Mouse (Mus musculus) cerebellum, adult 11-12 months (tissue): ENCODE measurements around the gene Dyx1c1.

Experiments used
- DNase-seq: peaks from one replicate; pipeline ENCODE4 v3.0.0; 2022

Gene Dyx1c1

DNA sequence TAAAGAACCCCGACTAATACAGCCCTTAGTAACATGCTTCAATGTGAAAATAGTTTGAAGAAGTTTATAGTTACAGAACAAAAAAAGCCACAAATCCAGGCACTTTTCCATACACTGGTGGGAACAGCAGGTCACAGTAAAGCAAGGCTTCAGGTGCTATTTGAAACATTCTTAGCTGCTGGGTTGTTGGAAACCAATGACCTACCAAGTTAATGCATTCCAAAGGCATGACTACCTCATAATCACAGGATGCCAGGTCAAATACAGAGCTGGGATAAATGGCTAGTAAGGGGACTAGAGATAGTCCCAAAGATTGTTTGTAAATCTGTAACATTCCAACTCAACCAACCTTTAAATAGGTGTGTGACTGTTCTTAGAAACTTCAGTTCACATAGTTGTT lies 16.7 kb downstream of the Dyx1c1 start:
- no peak for DNase-seq

DNA sequence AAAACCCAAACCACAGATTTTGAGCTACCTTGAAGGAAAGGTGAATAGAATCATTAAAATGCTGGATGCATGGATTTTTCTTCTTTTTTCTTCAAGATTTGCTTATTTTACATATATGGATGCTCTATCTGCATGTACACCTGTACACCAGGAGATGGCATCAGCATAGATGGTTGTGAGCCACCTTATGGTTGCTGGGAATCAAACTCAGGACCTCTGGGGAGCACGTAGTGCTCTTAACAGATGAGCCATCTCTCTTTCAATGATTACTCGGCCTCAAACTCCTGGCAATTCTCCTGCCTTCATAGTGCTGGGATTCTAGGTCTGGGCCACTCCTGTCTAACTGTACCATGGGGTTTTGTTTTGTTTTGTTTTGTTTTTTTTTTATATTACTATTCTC lies 24.5 kb downstream of the Dyx1c1 start:
- no peak for DNase-seq

DNA sequence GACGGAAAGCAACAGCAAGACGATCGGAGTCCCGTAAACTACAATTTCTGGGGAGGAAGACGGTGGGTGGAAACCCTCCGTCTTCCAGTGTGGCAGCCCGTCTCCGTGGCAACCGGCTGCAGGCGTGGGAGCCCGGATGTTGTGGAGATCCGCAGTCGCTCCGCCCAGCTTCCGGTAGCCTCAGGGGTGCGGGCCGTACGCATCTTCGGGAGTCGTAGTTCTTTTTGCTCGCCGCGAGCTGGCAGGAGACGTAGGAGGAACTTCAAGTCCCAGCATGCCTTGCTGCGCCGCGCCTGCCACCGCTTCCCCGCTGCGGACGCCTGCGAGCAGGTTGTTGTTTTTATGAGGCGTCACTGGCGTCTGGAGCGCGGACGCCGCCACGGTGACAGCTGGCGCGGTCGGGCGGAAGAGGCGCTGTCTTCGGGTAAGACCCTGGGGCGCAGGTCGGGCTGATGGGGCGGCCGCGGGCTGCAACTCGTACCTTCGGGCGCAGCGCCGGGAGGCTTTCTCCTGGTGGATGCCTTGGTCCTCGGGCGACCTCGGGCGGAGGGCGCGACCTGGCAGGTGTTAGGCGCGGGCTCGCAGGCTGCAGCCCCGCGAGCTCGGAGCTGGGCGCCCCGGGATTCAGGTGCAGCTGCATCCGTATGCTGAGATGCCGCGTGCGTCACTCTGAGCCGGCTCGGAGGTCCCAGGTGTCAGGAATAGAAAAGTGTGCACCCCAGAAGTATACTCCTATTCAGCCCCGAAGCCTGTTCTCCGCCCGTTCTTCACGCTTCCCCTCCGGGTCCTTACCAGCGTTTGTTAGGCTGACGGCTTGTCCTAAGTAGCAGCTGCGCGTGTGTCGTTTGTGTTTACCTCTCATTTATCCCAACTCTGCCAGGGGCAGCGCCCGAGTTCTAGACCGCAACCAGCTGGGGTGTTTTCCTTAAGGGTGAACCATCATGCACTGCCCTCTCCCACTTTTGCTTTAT lies 26.9 kb downstream of the Dyx1c1 start, which contains the start of the genes Ccpg1os and Ccpg1:
Ccpg1os (minus strand) TSS at position 133 of the 971 bp plus-strand sequence.
Ccpg1 (plus strand) TSS at position 180 of the 971 bp plus-strand sequence.
- DNase-seq = peak; percentile 98

DNA sequence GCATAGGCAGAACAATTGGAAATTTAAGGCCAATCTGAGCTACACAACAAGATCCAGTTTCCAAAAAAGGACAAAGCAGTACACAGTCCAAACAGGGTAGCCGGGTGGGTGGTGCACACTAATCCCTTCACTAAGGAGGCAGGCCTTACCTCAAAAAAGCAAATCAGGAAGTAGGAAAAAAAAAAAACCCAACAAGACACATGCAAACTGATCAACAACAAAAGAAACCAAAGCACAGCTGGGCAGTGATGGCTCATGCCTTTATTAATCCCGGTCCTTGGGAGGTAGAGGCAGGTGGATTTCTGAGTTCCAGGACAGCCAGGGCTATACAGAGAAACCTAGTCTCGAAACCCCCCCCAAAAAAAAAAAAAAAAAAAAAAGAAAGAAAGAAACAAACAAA lies 29.1 kb downstream of the Dyx1c1 start:
- DNase-seq = no peak

DNA sequence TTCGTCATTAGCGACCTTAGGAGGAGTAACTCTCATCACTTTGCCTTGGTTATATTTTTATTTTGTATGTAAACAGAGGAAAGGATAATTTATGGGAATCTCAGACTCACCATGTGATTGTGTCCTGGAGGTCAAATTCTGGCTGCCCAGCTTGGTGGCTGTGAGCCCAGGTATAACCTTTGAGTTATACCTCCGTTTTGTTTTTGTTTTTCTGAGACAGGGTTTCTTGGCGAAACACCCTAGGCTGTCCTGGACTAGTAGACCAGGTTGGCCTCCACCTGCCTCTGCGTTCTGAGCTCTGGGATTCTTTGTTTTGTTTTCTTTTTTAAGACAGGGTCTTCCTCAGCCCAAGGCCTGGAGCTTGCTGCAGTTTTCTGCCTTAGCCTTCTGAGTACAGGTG lies 30.1 kb downstream of the Dyx1c1 start:
- no peak for DNase-seq

DNA sequence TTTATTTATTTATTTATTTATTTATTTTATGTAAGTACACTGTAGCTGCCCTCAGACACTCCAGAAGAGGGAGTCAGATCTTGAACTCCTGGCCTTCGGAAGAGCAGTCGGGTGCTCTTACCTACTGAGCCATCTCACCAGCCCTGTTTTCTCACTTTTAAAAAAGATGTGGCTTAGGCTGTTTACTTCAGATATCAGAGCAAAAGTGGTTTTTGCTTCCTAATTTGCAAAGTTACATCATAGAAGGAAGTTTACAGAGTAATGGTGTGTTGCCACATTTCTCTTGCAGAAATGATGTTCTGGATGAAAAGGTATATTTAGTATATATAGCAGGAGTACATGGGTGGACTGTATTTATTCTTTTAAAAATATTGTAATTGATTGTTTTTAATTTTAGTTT lies 32.8 kb downstream of the Dyx1c1 start:
- DNase-seq = no peak

DNA sequence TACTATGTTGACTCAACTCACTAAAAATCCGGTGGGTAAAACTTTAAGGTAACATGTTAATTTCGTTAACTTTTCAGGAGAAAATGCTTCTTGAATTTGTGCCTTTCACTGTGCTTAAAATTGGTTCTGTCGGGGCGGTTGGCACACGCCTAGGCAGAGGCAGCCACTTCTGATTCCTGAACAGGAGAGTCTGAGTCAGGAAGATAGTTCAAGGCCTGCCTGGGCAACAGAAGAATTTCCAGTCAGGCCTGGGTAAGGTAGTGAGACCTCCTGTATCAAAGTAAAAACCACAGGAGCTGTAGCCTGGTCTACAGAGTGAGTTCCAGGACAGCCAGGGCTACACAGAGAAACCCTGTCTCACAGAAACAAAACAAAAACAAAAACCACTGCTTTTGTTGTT lies 34.0 kb downstream of the Dyx1c1 start:
- DNase-seq = no peak

DNA sequence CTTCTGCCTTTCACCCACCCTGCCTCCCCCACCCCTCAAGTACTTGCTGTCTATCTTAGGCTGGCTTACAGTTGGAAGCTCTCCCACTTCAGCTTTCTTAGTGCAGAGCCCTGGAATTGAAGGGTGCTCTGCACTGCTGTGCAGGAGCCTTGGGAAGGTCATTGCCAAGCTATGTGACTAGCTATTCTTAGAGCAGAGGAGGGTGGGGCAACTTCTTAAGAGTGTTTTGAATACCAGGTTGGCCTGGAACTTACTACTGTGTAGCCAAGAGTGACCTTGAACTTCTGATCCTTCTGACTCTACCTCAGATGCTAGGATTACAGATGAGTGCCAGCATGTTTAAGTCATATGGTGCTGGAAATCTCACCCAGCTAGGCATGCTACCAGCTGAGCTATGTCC lies 37.6 kb downstream of the Dyx1c1 start:
- no peak for DNase-seq

DNA sequence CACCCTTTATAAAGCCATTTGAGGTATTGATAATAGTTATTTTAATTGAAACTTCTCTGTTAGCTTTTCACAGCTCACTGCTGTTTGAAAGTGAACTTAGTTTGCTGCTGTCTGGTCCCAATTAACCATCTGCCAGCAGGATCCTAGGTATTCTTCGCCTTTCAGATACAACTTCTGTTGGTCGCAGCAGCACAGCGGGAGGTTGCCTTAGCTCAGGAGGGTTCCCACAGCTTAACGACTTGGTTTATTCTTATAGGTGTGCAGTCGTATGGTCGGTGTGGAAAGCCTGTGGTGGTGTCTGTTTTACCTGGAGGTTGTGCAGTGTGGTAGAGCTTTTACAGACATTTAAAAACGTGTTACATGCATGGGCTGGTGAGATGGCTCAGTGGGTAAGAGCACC lies 38.2 kb downstream of the Dyx1c1 start:
- no peak for DNase-seq

DNA sequence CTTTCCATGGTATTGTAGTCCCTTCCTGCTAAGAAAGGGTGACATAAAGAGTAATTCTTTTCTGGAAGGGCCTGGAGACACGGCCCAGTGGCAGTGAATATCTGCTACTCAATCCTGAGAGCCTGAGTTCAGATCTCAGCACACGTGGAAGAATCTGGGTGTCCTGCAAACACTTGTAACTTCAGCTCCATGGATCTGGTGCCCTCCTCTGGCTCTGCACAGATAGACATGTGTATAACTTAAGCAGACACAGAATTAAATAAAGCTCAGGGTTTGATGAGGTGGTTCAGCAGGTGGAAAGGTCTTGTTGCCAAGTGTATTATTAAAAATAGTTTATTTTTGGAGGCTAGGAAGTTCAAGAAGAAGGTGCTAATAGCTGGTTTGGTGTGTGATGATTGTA lies 41.9 kb downstream of the Dyx1c1 start:
- DNase-seq = no peak

DNA sequence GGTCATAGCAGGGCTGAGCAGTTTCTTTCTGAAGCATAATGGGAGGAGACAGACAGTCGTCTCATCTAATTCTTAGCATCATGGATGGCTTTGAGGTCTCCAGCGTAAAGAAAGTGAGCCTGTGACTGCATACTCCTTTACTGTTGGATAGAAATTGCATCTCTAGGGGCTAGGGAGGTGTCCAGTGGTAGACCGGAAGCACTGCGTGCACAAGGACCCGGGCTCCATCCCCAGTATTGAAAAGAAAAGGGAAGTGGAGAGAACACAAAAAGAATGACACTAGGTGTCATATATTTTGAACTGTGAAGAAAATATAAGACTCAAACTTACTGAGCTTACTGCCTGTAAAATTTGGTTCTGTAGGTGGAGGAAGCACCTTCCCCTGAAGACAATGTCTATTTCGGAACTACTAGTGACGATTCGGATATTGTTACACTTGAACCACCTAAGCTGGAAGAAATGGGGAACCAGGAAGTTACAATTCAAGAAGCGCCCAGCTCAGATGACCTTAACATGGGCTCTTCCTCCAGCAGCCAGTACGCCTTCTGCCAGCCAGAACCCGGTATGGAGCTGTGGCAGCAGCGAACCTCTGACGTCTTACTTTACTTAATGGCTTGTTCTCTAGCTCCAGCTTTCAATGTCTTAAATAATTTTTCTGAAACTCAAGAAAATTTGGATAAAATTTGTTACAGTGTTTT lies 42.9 kb downstream of the Dyx1c1 start:
- no peak for DNase-seq

DNA sequence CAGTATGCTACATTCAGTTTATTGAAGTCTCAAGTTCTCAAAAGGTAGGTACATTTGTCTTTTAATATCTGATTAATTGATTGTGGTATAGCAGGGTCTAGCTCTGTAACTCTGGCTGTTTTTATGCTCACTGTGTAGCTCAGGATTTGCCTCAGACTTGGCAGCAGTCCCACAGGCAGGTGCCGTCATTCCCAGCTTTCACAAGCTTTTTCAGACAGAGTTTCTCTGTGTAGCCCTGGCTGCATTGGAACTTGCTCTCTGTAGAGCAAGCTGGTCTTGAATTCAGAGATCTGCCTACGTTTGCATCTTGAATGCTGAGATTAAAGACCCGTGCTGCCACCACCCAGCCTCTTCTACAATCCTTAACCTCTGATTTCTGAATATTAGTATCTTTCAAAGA lies 43.6 kb downstream of the Dyx1c1 start:
- DNase-seq = no peak

DNA sequence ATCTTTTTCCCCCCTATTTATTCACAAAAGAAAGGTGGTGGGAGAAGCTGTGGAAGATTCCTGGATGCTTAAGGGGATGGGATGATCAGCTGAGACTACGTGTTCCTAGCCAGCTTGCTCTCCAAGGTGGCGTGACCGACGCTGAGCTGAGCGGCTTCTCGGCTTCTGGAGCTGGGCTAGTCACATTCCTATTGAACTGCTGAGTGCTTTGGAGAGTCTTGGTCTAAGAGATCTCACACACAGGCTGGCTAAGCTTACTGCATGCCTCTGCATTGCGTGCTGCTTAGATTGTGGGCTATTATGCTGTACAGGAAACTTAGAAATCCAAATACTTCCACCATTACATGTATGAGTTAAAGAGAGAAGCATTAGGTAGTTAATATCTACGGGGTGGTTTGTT lies 45.5 kb downstream of the Dyx1c1 start:
- DNase-seq = no peak

DNA sequence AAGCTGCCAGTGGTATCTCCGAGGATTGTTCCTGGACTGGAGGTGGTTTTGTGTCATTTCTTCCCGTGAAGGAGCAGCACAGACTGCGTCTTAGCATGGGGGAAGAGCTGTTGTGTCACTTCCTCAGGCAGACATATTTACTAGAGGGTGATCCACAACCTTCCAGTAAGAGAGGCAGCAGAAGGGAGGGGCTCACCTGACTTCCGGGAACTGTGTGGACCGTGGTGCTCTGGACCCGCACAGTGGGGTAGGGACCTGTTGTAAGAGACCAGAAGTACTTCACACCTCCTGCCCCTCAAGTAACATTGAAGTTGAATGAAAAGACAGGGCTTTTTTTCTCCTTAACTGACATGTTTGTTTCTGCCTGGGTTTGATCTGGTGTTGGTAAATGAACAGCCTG lies 46.5 kb downstream of the Dyx1c1 start:
- DNase-seq = no peak

DNA sequence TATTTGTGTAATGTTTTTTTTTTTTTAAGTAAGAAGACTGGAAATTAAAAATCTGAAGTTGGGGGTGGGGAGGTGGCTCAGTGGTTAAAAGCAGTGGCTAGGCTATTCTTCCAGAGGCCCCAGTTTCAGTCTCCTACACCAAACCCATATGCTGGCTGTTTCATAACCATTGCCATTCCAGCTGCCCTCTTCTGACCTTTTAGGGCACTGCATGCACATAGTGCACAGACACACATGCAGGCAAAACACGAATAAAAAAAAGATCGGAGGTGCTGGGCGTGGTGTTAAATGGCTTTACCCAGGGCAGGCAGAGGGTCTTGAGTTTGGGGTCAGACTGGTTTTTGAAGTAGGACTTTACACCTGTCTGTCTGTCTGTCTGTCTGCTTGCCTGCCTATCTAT lies 47.6 kb downstream of the Dyx1c1 start:
- DNase-seq = no peak

DNA sequence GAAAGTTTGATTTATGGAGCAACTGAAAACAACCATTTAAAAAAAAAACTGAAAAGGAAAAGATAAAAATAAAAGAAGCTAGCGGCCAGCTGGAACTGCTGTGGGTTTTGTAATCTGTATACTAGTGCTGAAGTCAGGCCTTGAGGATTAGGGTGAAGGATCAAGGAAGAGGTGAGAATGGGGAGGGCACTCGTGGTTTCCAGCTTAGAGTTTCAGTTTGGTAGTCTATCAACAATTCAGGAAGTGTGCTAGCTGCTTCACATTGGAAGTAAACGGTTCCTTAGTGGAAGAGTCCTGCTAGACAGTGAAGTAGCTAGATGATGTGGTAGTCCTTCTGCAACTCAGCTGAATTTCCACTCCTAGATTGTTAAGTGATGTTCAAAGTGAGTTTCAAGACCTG lies 49.8 kb downstream of the Dyx1c1 start:
- DNase-seq = no peak

DNA sequence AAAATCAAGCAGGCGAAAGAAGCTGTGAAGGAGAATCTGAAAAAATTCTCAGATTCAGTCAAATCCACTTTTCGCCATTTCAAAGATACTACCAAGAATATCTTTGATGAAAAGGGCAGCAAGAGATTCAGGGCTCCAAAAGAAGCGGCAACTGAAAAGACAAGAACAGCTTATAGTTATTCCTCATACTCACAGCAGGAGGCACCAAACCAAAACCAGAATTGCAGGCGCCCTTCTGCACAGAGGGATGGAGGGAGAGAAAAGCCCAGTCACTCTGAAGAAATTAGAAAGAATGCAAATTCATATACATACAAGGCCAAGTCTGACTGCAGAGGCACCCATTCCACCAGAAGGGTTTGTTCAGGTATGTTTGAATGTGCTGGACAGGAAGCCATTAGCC lies 54.0 kb downstream of the Dyx1c1 start:
- DNase-seq = no peak

DNA sequence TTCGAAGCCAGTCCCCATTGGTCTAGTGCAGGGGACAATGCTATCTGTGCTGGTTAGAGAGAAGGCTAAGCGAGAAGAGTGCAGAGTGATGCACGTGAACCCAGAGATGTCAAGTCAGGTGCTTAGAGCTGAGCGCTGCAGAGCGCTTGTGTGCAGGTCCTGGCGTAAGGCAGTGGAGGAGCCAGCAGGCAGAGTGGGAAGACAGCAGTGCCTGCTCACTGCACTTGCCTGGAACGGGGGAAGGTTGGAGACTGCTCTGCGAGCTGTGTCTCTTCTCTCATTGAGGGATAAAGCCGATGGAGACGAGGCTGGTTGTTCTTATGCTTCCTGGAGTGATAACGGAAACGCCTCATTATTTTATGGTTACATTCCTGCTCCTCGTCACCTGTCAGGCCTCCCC lies 56.1 kb downstream of the Dyx1c1 start:
- DNase-seq = no peak

DNA sequence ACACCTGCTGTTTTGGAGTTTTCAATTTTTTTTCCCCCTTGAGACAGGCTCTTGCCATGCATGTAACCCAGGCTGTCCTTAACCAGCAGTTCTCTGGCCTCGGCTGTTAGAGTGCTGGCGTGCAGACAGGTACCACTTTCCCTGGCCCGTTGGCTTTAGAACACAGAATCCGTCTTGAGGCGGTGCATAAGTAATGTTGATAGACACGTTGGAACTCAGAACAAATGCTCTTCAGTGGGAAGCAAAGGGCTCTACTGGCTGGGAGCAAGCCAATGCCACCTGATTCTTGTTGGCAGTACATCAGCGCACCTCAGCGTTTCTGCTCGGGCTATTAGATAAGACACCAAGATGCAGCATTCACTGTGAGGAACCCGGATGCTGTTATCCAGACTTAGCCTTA lies 61.3 kb downstream of the Dyx1c1 start:
- DNase-seq = peak; percentile 71

DNA sequence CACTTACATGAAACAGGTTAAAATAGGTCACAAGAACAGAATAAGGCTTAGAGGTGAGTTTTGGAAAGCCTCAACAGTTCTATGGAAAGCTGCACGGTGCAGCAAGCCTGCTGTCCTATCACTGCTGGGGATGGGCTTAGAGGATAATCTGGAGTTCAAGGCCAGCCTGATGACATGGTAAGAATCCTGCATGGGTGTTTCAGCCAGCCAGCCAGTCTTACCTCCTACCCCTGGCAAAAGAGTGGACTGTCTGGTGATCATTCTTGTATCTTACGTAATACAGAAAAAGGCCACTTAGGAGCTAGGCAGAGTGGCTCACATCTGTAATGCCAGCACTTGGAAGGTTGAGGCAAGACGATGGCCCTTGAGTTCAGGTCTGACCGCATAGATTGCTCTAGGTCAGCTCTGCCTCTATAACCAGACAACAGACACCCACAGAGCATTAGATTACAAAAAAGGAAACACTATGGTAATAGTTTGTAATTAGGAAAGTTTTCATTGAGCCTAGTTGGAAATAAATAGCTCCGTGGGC lies 62.0 kb downstream of the Dyx1c1 start:
- no peak for DNase-seq
